Mouse (Mus musculus) common myeloid progenitor, adult 5-6 weeks (primary cell): Measurements from ENCODE around the gene Fgfr2. TPM values are rescaled to one million over a fixed set of nuclear protein-coding genes. Genes with fewer than 3 reads are reported as not detected.
A peak's percentile ranks its signal among the peaks of the same experiment; 100 is the strongest.
"Not testable (repeated sequence)": the region's sequence is repeated elsewhere in the genome, so short reads cannot be mapped to it uniquely, and the experiment has no call there.

Experiments
- ATAC-seq: replicated peaks from 2 replicates; pipeline ENCODE4 v1.8.0; 2016; ENCODE audit warnings: low read depth, mild to moderate bottlenecking, moderate TSS enrichment, inconsistent platforms; ENCODE audit not compliant: poor library complexity, severe bottlenecking
- total RNA-seq: library from RNA; stranded (forward); fragments of 200-1000, 187-1606 nt; gene quantifications from 2 replicates; pipeline ENCODE4 v1.2.3, GENCODE M21; 2017

Fgfr2 gene
- total RNA-seq, 1 experiment from 2014 or later = not detected

GRCm38 (mm10) chr7:130592975-130593374 is 2530.2 kb downstream of the Fgfr2 start:
- not testable (repeated sequence) for ATAC-seq

- ATAC-seq = peak; percentile 53
These were observed 2532.2 kb downstream of the Fgfr2 start for GRCm38 (mm10) chr7:130590845-130591437.

GRCm38 (mm10) chr7:130590081-130590828 is 2532.9 kb downstream of the Fgfr2 start:
- no peak for ATAC-seq

GRCm38 (mm10) chr7:130586521-130587072 is 2536.6 kb downstream of the Fgfr2 start:
- ATAC-seq = no peak

GRCm38 (mm10) chr7:130578607-130579006 is 2544.5 kb downstream of the Fgfr2 start:
- ATAC-seq = no peak

- no peak for ATAC-seq
These were observed 2545.1 kb downstream of the Fgfr2 start for GRCm38 (mm10) chr7:130578066-130578465.

- no peak for ATAC-seq
These were observed 2545.7 kb downstream of the Fgfr2 start, which contains the start of gene Tacc2 for GRCm38 (mm10) chr7:130577388-130578003. Tacc2 (plus strand) TSS chr7:130577438.

GRCm38 (mm10) chr7:130576981-130577380 is 2546.2 kb downstream of the Fgfr2 start:
- ATAC-seq = peak; percentile 39

GRCm38 (mm10) chr7:130574211-130574991 is 2548.7 kb downstream of the Fgfr2 start:
- no peak for ATAC-seq

GRCm38 (mm10) chr7:130573746-130574145 is 2549.4 kb downstream of the Fgfr2 start:
- ATAC-seq = no peak

GRCm38 (mm10) chr7:130572821-130573220 is 2550.3 kb downstream of the Fgfr2 start, which contains the start of gene Nsmce4a:
Nsmce4a (minus strand) TSS chr7:130573118.
- no peak for ATAC-seq

- ATAC-seq = no peak
These were observed 2552.7 kb downstream of the Fgfr2 start for GRCm38 (mm10) chr7:130570472-130570871.

GRCm38 (mm10) chr7:130568783-130569436 is 2554.2 kb downstream of the Fgfr2 start:
- ATAC-seq = no peak

GRCm38 (mm10) chr7:130564596-130564995 is 2558.6 kb downstream of the Fgfr2 start:
- no peak for ATAC-seq

- ATAC-seq = no peak
These were observed 2559.3 kb downstream of the Fgfr2 start for GRCm38 (mm10) chr7:130563880-130564279.

GRCm38 (mm10) chr7:130563276-130563675 is 2559.9 kb downstream of the Fgfr2 start:
- ATAC-seq = no peak

- ATAC-seq = peak; percentile 65
These were observed 2562.2 kb downstream of the Fgfr2 start for GRCm38 (mm10) chr7:130560933-130561332.

GRCm38 (mm10) chr7:130558592-130558991 is 2564.6 kb downstream of the Fgfr2 start:
- ATAC-seq = no peak

- ATAC-seq = no peak
These were observed 2567.6 kb downstream of the Fgfr2 start for GRCm38 (mm10) chr7:130555597-130555996.
